Mouse (Mus musculus): ENCODE measurements at regions not wholly inside any gene's neighbourhood (a gene's known extent, or its start where the extent isn't known, plus 50 kb on each side); places are given as distances from the start of the nearest gene placed in this dataset.

DNA sequence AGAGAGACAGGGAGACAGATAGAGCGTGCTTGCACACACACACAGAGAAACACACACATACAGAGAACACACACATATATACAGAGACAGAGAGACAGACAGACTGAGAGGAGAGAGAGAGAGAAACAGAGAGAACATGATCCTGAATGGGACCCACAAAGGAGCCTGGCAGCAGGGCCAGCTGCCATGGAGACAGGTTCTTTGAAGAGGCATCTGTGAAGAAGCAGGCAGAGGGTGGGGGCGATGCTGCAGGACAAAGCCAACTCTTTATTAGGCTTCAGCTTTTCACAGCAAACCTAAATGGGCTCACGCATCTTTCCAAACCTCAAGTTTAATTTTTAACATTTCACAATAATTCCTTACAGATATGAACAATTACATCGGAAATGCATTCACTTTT lies 90.0 kb upstream of the Dlx2 start:
- in situ Hi-C loops (cut with MboI; ENCODE audit: low pct_unique_long_range_greater_than_20kb) = no loop called here
- CTCF ChIA-PET = interaction anchor here (1.1 kb wide), 1 partner anchor 169 kb away, joined by 3 read pairs; no protein-coding TSS in a partner anchor
- POLR2A ChIA-PET = no interaction called here
- H3K27me3 ChIP-seq = no peaks in the 10 kb centered on the region
- no peak for ATAC-seq
- TF ChIP-seq CTCF (IDR thresholded peaks at IDR 0.05) = no peak
- no peak for DNase-seq (ENCODE audit: low read depth, low spot score)

- DNase-seq (ENCODE audit: low read depth, low spot score) (no peak), ATAC-seq (no peak)
- H3K27me3 ChIP-seq = no peaks in the 10 kb centered on the region
- no peak for TF ChIP-seq CTCF (IDR thresholded peaks at IDR 0.05)
- ChIA-PET POLR2A (no interaction called here), CTCF (no interaction called here)
- in situ Hi-C loops (cut with MboI; ENCODE audit: low pct_unique_long_range_greater_than_20kb) = no loop called here
Observed at GRCm38 (mm10) chr2:71640251-71640650, 93.7 kb upstream of the Dlx2 start.

DNA sequence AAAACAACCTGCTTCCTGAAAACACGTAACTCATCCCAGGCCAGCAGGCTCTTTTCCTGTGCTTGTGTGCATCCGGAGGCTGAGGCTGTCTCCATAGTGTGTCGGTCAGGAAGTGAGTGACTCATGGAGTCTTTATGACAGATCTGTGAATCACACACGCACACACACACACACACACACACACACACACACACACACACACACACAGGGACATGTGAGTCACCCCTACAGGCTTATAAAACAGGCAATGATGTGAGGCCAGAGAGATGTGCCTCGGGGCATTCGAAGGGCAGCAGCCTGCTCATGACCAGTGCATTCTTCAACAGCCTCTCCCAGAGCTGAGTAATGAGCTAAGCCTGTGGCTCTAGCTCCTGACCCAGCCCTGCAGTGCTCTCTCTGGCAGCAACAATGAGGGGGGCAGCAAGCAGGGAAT lies 97.5 kb upstream of the Dlx2 start:
- in situ Hi-C loops (cut with MboI; ENCODE audit: low pct_unique_long_range_greater_than_20kb) = no loop called here
- TF ChIP-seq CTCF (IDR thresholded peaks at IDR 0.05) = no peak
- ATAC-seq (peak; percentile 98), DNase-seq (ENCODE audit: low read depth, low spot score) (peak; percentile 98)
- no peaks in the 10 kb centered on the region for H3K27me3 ChIP-seq
- POLR2A ChIA-PET = interaction anchor here (0.7 kb wide), 2 partner anchors 86 to 157 kb away, joined by 4 to 5 read pairs; no protein-coding TSS in a partner anchor
- CTCF ChIA-PET = no interaction called here

- ATAC-seq = no peak
- H3K27me3 ChIP-seq = no peaks in the 10 kb centered on the region
- TF ChIP-seq CTCF (IDR thresholded peaks at IDR 0.05) = no peak
- ChIA-PET CTCF (interaction anchor here (1.2 to 1.3 kb wide), 2 partner anchors 38 to 50 kb away, joined by 3 to 4 read pairs; no protein-coding TSS in a partner anchor), POLR2A (no interaction called here)
- in situ Hi-C loops (cut with MboI; ENCODE audit: low pct_unique_long_range_greater_than_20kb) = no loop called here
- no peak for DNase-seq (ENCODE audit: low read depth, low spot score)
Observed at GRCm38 (mm10) chr2:71647914-71648497, 97.4 kb upstream of the Itga6 start.

DNA sequence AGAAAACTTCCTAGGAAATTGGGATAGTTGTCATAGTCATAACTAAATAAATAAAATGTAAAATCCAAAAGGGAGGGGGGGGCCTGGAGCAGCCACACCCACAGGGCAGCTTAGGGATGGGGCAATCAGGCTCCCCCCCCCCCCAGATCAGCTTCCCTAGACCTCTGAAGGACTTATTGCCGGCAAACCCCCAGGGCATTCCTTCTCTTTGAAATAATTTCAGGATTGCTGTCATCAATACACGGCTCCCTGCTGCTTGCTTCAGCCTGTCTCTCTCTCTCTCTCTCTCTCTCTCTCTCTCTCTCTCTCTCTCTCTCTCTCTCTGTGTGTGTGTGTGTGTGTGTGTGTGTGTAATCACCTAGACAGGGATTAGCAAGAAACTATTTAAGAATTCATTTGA lies 93.8 kb upstream of the Itga6 start:
- DNase-seq (ENCODE audit: low read depth, low spot score) (no peak), ATAC-seq (no peak)
- POLR2A ChIA-PET = interaction anchor here (0.6 to 1.0 kb wide), 2 partner anchors 46 to 87 kb away, joined by 3 read pairs; no protein-coding TSS in a partner anchor
- CTCF ChIA-PET = interaction anchor here (1.4 kb wide), 1 partner anchor 10 kb away, joined by 3 read pairs; no protein-coding TSS in a partner anchor
- no peaks in the 10 kb centered on the region for H3K27me3 ChIP-seq
- TF ChIP-seq CTCF (IDR thresholded peaks at IDR 0.05) = no peak
- in situ Hi-C loops (cut with MboI; ENCODE audit: low pct_unique_long_range_greater_than_20kb) = no loop called here

GRCm38 (mm10) chr2:71652261-71652801 lies 93.1 kb upstream of the Itga6 start:
- H3K27me3 ChIP-seq = no peaks in the 10 kb centered on the region
- CTCF ChIA-PET = interaction anchor here (1.1 to 1.4 kb wide), 3 partner anchors 10 to 128 kb away, joined by 3 read pairs; no protein-coding TSS in a partner anchor
- POLR2A ChIA-PET = interaction anchor here (1.0 kb wide), 1 partner anchor 86 kb away, joined by 3 read pairs; no protein-coding TSS in a partner anchor
- DNase-seq (ENCODE audit: low read depth, low spot score) (no peak), ATAC-seq (no peak)
- TF ChIP-seq CTCF (IDR thresholded peaks at IDR 0.05) = peak; percentile 51
- in situ Hi-C loops (cut with MboI; ENCODE audit: low pct_unique_long_range_greater_than_20kb) = no loop called here

DNA sequence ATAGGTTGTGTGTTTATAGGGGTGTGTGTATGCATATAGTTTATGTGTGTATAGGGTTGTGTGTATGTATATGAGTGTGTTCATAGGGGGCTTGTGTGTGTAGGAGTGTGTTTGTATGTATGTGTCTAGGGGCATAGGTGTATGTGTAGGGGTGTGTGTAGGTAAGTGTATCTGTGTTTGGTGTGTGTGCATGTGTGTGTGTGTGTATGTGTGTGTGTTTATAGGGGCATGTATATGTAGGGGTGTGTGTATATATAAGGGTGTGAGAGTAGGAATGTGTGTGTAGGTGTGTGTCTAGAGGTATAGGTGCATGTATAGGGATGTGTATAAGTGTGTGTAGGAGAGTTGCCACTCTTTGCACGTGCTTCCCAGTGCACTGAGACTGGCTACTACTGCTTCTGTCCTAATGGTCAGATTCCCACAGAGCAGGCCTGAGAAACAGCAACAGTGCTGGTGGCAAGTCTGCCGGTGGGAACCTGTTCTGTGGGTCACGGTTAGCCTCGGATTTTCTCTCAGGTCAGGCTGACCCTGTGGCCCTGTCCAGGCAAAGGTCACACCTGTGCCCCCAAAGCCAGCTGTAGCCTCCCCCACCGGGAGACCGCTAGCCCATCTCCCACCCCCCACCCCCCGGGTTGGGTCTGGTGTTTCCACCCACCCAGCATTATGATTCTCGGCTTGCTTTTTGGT lies 90.5 kb upstream of the Itga6 start:
- in situ Hi-C loops (cut with MboI; ENCODE audit: low pct_unique_long_range_greater_than_20kb) = no loop called here
- H3K27me3 ChIP-seq = no peaks in the 10 kb centered on the region
- ATAC-seq (no peak), DNase-seq (ENCODE audit: low read depth, low spot score) (no peak)
- ChIA-PET POLR2A (no interaction called here), CTCF (no interaction called here)
- no peak for TF ChIP-seq CTCF (IDR thresholded peaks at IDR 0.05)

DNA sequence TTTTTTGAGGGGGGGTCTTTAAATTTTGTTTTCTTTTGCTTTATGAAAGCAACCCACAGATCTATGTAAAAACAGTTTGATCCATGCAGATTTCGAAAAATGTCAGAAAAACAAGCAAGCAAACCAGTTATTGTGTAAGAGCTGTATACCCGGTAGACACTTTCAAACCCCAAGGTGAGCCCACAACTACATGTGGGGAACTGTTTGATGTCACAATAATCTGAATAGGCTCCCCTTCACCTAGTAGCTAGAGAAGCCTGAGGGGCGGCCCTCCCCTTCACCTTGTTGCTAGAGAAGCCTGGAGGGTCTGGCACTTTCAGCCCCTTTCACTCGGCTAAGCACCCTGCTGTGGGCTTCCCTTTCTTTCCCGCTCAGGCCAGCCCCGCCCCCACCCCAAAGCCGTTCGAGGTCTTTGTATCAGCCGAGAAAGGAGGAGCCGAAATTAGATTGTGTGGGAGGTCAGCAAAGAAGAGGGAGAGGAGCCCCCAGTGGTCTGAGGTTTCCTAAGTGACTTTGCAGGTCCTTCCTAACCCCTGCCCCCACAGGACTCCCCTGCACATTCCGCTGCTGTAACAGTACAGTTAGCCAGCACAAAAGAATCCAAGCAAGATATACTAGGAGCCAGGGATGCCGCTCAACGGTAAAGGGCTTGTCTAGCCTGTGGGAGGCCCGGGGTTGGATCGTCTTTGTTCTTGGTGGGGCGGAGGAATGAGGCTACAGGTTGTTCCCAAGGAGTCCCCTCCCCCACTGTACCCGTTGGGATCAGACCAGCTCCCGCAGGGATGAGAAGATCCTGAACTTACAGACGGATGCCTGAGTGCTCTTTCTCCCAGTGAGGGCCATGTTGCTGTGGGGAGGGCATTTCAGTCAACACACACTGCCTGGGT lies 89.7 kb upstream of the Itga6 start:
- no peak for TF ChIP-seq CTCF (IDR thresholded peaks at IDR 0.05)
- in situ Hi-C loops (cut with MboI; ENCODE audit: low pct_unique_long_range_greater_than_20kb) = no loop called here
- POLR2A ChIA-PET = interaction anchor here (0.6 kb wide), 1 partner anchor 44 kb away, joined by 3 read pairs; no protein-coding TSS in a partner anchor
- DNase-seq (ENCODE audit: low read depth, low spot score) (no peak), ATAC-seq (no peak)
- CTCF ChIA-PET = no interaction called here
- no peaks in the 10 kb centered on the region for H3K27me3 ChIP-seq

DNA sequence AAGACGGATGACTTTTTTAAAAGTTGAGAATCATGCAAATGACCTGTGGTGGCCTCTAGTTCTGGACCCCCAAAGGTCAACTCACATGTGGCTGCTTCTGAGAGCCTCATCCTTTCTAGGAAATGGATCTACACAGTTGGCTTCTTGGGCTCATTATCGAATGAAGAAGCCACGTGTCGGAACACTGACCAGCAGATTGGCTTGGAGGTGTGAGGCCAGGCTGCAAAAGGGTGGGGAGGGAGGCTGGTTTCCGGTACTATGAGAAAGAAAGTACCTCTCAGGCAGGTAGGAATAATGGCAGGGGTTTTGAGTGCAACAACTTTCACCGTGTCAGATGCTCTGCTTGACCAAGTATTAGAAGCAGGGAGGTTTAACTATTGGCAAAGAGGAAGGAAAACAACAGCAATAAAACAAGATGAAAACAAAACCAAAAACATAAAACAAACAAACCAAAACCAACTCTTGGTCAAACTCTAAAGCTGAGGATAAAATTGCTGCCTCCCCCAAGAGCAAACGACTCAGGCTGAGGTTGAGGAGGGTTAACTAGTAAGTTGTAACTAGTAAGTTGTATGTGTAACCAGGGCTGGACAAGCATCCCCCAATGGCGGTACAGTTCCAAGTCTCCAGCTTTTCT lies 88.7 kb upstream of the Itga6 start:
- ChIA-PET CTCF (interaction anchor here (0.7 to 2.3 kb wide), 3 partner anchors 11 to 123 kb away, joined by 3 to 8 read pairs (median 4); no protein-coding TSS in a partner anchor), POLR2A (no interaction called here)
- in situ Hi-C loops (cut with MboI; ENCODE audit: low pct_unique_long_range_greater_than_20kb) = no loop called here
- DNase-seq (ENCODE audit: low read depth, low spot score) (no peak), ATAC-seq (no peak)
- no peaks in the 10 kb centered on the region for H3K27me3 ChIP-seq
- no peak for TF ChIP-seq CTCF (IDR thresholded peaks at IDR 0.05)

DNA sequence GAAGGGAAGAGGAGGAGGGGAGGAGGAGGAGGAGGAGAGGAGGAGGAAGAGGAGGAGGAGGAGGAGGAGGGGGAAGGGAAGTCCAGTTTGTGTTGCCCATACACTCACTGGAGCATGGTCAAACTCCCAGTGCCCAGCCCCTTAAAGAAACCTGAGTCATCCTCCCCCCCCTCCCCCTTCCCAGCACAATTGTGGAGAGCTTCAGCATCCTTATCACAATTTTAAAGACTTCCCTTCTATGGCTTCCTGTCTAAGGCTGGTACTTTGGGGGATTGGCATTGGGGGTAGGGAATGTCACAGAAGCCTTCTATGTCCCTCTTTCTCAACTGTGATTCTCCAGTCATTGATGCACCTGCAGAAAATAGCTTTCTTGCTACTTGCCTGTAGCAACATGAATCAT lies 84.0 kb upstream of the Itga6 start:
- CTCF ChIA-PET = no interaction called here
- in situ Hi-C loops (cut with MboI; ENCODE audit: low pct_unique_long_range_greater_than_20kb) = no loop called here
- ATAC-seq (no peak), DNase-seq (ENCODE audit: low read depth, low spot score) (no peak)
- POLR2A ChIA-PET = no interaction called here
- no peak for TF ChIP-seq CTCF (IDR thresholded peaks at IDR 0.05)
- H3K27me3 ChIP-seq = no peaks in the 10 kb centered on the region

Data from Patski (cell line).